Mouse (Mus musculus): ENCODE measurements around the gene Itgb1. TPM values are rescaled to one million over a fixed set of nuclear protein-coding genes. Genes with fewer than 3 reads are reported as not detected.

The Itgb1 gene
- polyA plus RNA-seq, 1 experiment: 246 TPM

GRCm38 (mm10) chr8:128662696-128663095 is 22.8 kb upstream of the Itgb1 start:
- H3K4me1 ChIP-seq (ENCODE audit: control insufficient read depth, insufficient read depth, low read length): no peaks in the 10 kb centered on the region
- no peak for TF ChIP-seq EP300 (IDR thresholded peaks at IDR 0.05; ENCODE audit: insufficient read depth, low read depth, low read length)
- no peak for TF ChIP-seq POLR2A (IDR thresholded peaks at IDR 0.05; ENCODE audit: insufficient read depth, low read length)
- TF ChIP-seq CTCF (IDR thresholded peaks at IDR 0.05; ENCODE audit: low read depth, low read length): no peak
- no peak overlapping the region for H3K9ac ChIP-seq (ENCODE audit: low read depth, poor library complexity, severe bottlenecking)
- no peaks in the 10 kb centered on the region; the same call in 1 of the 2 replicates for H3K27me3 ChIP-seq (ENCODE audit: control insufficient read depth, insufficient read depth, low read length, poor library complexity, severe bottlenecking)
- H3K27ac ChIP-seq (ENCODE audit: insufficient read depth, low read length): no peak overlapping the region
- H3K4me3 ChIP-seq (ENCODE audit: low read depth, low read length): no peak overlapping the region
- no peaks in the 10 kb centered on the region for H3K9me3 ChIP-seq (replicated peaks; ENCODE audit: control insufficient read depth, insufficient read depth, low read length, poor library complexity, severe bottlenecking)
- no peaks in the 10 kb centered on the region for H3K36me3 ChIP-seq (ENCODE audit: control insufficient read depth, insufficient read depth, low read length, poor library complexity, severe bottlenecking)

- Histone ChIP-seq H3K4me1 (ENCODE audit: control insufficient read depth, insufficient read depth, low read length) (no peaks in the 10 kb centered on the region), H3K9me3 (replicated peaks; ENCODE audit: control insufficient read depth, insufficient read depth, low read length, poor library complexity, severe bottlenecking) (no peaks in the 10 kb centered on the region), H3K27ac (ENCODE audit: insufficient read depth, low read length) (no peak overlapping the region), H3K36me3 (ENCODE audit: control insufficient read depth, insufficient read depth, low read length, poor library complexity, severe bottlenecking) (no peaks in the 10 kb centered on the region), H3K27me3 (ENCODE audit: control insufficient read depth, insufficient read depth, low read length, poor library complexity, severe bottlenecking) (no peaks in the 10 kb centered on the region; the same call in 1 of the 2 replicates), H3K4me3 (ENCODE audit: low read depth, low read length) (no peak overlapping the region), H3K9ac (ENCODE audit: low read depth, poor library complexity, severe bottlenecking) (no peak overlapping the region)
- TF ChIP-seq POLR2A (IDR thresholded peaks at IDR 0.05; ENCODE audit: insufficient read depth, low read length) (no peak), CTCF (IDR thresholded peaks at IDR 0.05; ENCODE audit: low read depth, low read length) (no peak), EP300 (IDR thresholded peaks at IDR 0.05; ENCODE audit: insufficient read depth, low read depth, low read length) (no peak)
Observed at GRCm38 (mm10) chr8:128663106-128663505, 22.3 kb upstream of the Itgb1 start.

- no peaks in the 10 kb centered on the region for H3K4me1 ChIP-seq (ENCODE audit: control insufficient read depth, insufficient read depth, low read length)
- no peaks in the 10 kb centered on the region for H3K9me3 ChIP-seq (replicated peaks; ENCODE audit: control insufficient read depth, insufficient read depth, low read length, poor library complexity, severe bottlenecking)
- no peak overlapping the region for H3K27ac ChIP-seq (ENCODE audit: insufficient read depth, low read length)
- no peak overlapping the region for H3K9ac ChIP-seq (ENCODE audit: low read depth, poor library complexity, severe bottlenecking)
- H3K27me3 ChIP-seq (ENCODE audit: control insufficient read depth, insufficient read depth, low read length, poor library complexity, severe bottlenecking): no peaks in the 10 kb centered on the region
- TF ChIP-seq EP300 (IDR thresholded peaks at IDR 0.05; ENCODE audit: insufficient read depth, low read depth, low read length) (no peak), CTCF (IDR thresholded peaks at IDR 0.05; ENCODE audit: low read depth, low read length) (no peak), POLR2A (IDR thresholded peaks at IDR 0.05; ENCODE audit: insufficient read depth, low read length) (no peak)
- H3K36me3 ChIP-seq (ENCODE audit: control insufficient read depth, insufficient read depth, low read length, poor library complexity, severe bottlenecking): no peaks in the 10 kb centered on the region
- no peak overlapping the region for H3K4me3 ChIP-seq (ENCODE audit: low read depth, low read length)
Observed at GRCm38 (mm10) chr8:128666576-128667263, 18.7 kb upstream of the Itgb1 start.

GRCm38 (mm10) chr8:128671813-128672212 is 13.6 kb upstream of the Itgb1 start:
- no peak overlapping the region for H3K4me3 ChIP-seq (ENCODE audit: low read depth, low read length)

GRCm38 (mm10) chr8:128672441-128672840 is 13.0 kb upstream of the Itgb1 start:
- 0 out of 2 replicates have a peak, but pooled peaks cover 2% of the 10 kb centered on the region for H3K9me3 ChIP-seq (replicated peaks; ENCODE audit: control insufficient read depth, insufficient read depth, low read length, poor library complexity, severe bottlenecking)
- TF ChIP-seq EP300 (IDR thresholded peaks at IDR 0.05; ENCODE audit: insufficient read depth, low read depth, low read length) (no peak), POLR2A (IDR thresholded peaks at IDR 0.05; ENCODE audit: insufficient read depth, low read length) (no peak), CTCF (IDR thresholded peaks at IDR 0.05; ENCODE audit: low read depth, low read length) (no peak)
- no peaks in the 10 kb centered on the region for H3K4me1 ChIP-seq (ENCODE audit: control insufficient read depth, insufficient read depth, low read length)
- H3K27me3 ChIP-seq (ENCODE audit: control insufficient read depth, insufficient read depth, low read length, poor library complexity, severe bottlenecking): no peaks in the 10 kb centered on the region
- H3K9ac ChIP-seq (ENCODE audit: low read depth, poor library complexity, severe bottlenecking): no peak overlapping the region
- H3K36me3 ChIP-seq (ENCODE audit: control insufficient read depth, insufficient read depth, low read length, poor library complexity, severe bottlenecking): no peaks in the 10 kb centered on the region
- no peak overlapping the region for H3K27ac ChIP-seq (ENCODE audit: insufficient read depth, low read length)
- H3K4me3 ChIP-seq (ENCODE audit: low read depth, low read length): no peak overlapping the region

More at GRCm38 (mm10) chr8:128671813-128672212, 13.6 kb upstream of the Itgb1 start:
- H3K36me3 ChIP-seq (ENCODE audit: control insufficient read depth, insufficient read depth, low read length, poor library complexity, severe bottlenecking): no peaks in the 10 kb centered on the region
- H3K4me1 ChIP-seq (ENCODE audit: control insufficient read depth, insufficient read depth, low read length): no peaks in the 10 kb centered on the region
- H3K27me3 ChIP-seq (ENCODE audit: control insufficient read depth, insufficient read depth, low read length, poor library complexity, severe bottlenecking): no peaks in the 10 kb centered on the region
- H3K9ac ChIP-seq (ENCODE audit: low read depth, poor library complexity, severe bottlenecking): no peak overlapping the region
- no peak overlapping the region for H3K27ac ChIP-seq (ENCODE audit: insufficient read depth, low read length)
- TF ChIP-seq CTCF (IDR thresholded peaks at IDR 0.05; ENCODE audit: low read depth, low read length) (no peak), EP300 (IDR thresholded peaks at IDR 0.05; ENCODE audit: insufficient read depth, low read depth, low read length) (no peak), POLR2A (IDR thresholded peaks at IDR 0.05; ENCODE audit: insufficient read depth, low read length) (no peak)
- H3K9me3 ChIP-seq (replicated peaks; ENCODE audit: control insufficient read depth, insufficient read depth, low read length, poor library complexity, severe bottlenecking): 0 out of 2 replicates have a peak, but pooled peaks cover 2% of the 10 kb centered on the region

DNA sequence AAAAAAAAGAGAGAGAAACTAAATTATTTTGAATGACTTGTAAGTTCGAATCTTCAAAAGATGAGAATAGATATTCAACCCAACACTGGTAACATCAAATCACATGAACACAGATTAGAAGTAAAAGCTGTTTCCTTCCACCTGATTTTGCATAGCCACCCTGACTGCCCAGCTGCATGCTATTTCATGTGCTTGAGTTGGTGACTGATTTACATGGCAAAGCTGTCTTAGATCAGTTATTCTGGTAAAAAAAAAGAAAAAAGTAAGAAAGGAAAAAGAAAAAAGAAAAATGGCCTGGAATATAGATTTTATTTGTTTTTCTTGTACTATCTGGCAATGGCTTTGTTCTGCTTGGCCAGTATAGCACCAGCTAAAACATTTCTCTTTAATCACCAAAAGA is 12.5 kb upstream of the Itgb1 start:
- Histone ChIP-seq H3K27ac (ENCODE audit: insufficient read depth, low read length) (no peak overlapping the region), H3K27me3 (ENCODE audit: control insufficient read depth, insufficient read depth, low read length, poor library complexity, severe bottlenecking) (no peaks in the 10 kb centered on the region), H3K36me3 (ENCODE audit: control insufficient read depth, insufficient read depth, low read length, poor library complexity, severe bottlenecking) (no peaks in the 10 kb centered on the region), H3K4me1 (ENCODE audit: control insufficient read depth, insufficient read depth, low read length) (no peaks in the 10 kb centered on the region), H3K9ac (ENCODE audit: low read depth, poor library complexity, severe bottlenecking) (no peak overlapping the region), H3K9me3 (replicated peaks; ENCODE audit: control insufficient read depth, insufficient read depth, low read length, poor library complexity, severe bottlenecking) (0 out of 2 replicates have a peak, but pooled peaks cover 2% of the 10 kb centered on the region), H3K4me3 (ENCODE audit: low read depth, low read length) (no peak overlapping the region)
- TF ChIP-seq CTCF (IDR thresholded peaks at IDR 0.05; ENCODE audit: low read depth, low read length) (no peak), EP300 (IDR thresholded peaks at IDR 0.05; ENCODE audit: insufficient read depth, low read depth, low read length) (no peak), POLR2A (IDR thresholded peaks at IDR 0.05; ENCODE audit: insufficient read depth, low read length) (no peak)
